Mouse (Mus musculus) ES-E14 (cell line): ENCODE results near the gene Nup54.

ENCODE experiments used
- CHD2 ChIP-seq: IDR thresholded peaks from 2 replicates; pipeline ENCODE4 v1.6.1; 2014; ENCODE audit warnings: mild to moderate bottlenecking, low read depth, low read length, inconsistent platforms
- ZC3H11A ChIP-seq: IDR thresholded peaks from 2 replicates; pipeline ENCODE4 v1.6.1; 2012; ENCODE audit warnings: low read depth, mild to moderate bottlenecking, inconsistent platforms, low read length, borderline replicate concordance

GRCm38 (mm10) chr5:92445016-92445415, 10.0 kb upstream of the Nup54 start:
- TF ChIP-seq ZC3H11A (no peak), CHD2 (no peak)
